ENCODE assay signal across 10 mouse cellular contexts in genomic region chr7:83675545-83676254, GRCm38 (mm10). TPM values are rescaled to one million over a fixed set of nuclear protein-coding genes. Genes with fewer than 3 reads are reported as not detected.
DNase-seq lines count a peak whose midpoint lies in the region; ATAC-seq lines count a peak whose summit lies in the region.
"Had no signal": no experiment of that assay in that cellular context is flagged by ENCODE, and none has a peak within 500 bp of the region (broad histone marks: within the 10 kb centered on the region; RNA-seq: fewer than 3 reads in every experiment).

No protein-coding gene starts in this region.

- no peak overlapping the region for H3K27ac ChIP-seq in kidney, embryonic 15.5 days
- H3K27ac ChIP-seq: embryonic facial prominence, embryonic 15.5 days; limb, embryonic 15.5 days had no signal

- no peak overlapping the region for H3K4me3 ChIP-seq in kidney, embryonic 15.5 days (replicated peaks)
- H3K4me3 ChIP-seq: embryonic facial prominence, embryonic 15.5 days; limb, embryonic 15.5 days had no signal

- no peak overlapping the region for H3K4me2 ChIP-seq in kidney, embryonic 15.5 days
- H3K4me2 ChIP-seq: embryonic facial prominence, embryonic 15.5 days; limb, embryonic 15.5 days had no signal

- H3K4me1 ChIP-seq in kidney, embryonic 15.5 days: no peaks in the 10 kb centered on the region
- H3K4me1 ChIP-seq: embryonic facial prominence, embryonic 15.5 days; limb, embryonic 15.5 days had no signal

- H3K9me3 ChIP-seq in kidney, embryonic 15.5 days (replicated peaks): no peaks in the 10 kb centered on the region
- H3K9me3 ChIP-seq: embryonic facial prominence, embryonic 15.5 days; limb, embryonic 15.5 days had no signal

- no peak for ATAC-seq in kidney, embryonic 15.5 days (replicated peaks; ENCODE audit: low FRiP score)
- ATAC-seq in inflammation-experienced regulatory T-cells, adult 6 months: peak; percentile 91

- intact Hi-C loops in gastrocnemius, postnatal 14 days (cut with DNase I; ENCODE audit: low total_unique reads): no loop called here

- DNase-seq in kidney, adult 18-20 months: peak; percentile 41
- DNase-seq in CD4-positive, CD25-positive, alpha-beta regulatory T cell, adult 2 months (ENCODE audit: low read depth, low spot score): peak; percentile 75
- peak; percentile 52 for DNase-seq in ZHBTc4 (ENCODE audit: low read depth, low spot score)
- DNase-seq in neural tube, embryonic 10.5 days (ENCODE audit: extremely low spot score, low spot score): peak; percentile 23
- no peak for DNase-seq in testis, postnatal 10 days (ENCODE audit: low spot score)
- DNase-seq in gastrocnemius, postnatal 14 days: no peak

- no peak overlapping the region for H3K9ac ChIP-seq in kidney, embryonic 15.5 days
- H3K9ac ChIP-seq: embryonic facial prominence, embryonic 15.5 days; limb, embryonic 15.5 days had no signal

- 36% methylated on average over 5 of the region's 5 CpGs for WGBS in kidney, embryonic 15.5 days

- H3K36me3 ChIP-seq in kidney, embryonic 15.5 days: no peaks in the 10 kb centered on the region
- H3K36me3 ChIP-seq: embryonic facial prominence, embryonic 15.5 days had no signal

- no peaks in the 10 kb centered on the region for H3K27me3 ChIP-seq in kidney, embryonic 15.5 days
- H3K27me3 ChIP-seq: embryonic facial prominence, embryonic 15.5 days; limb, embryonic 15.5 days had no signal

RNA-seq across cellular contexts. Expression of gene Stard5, which starts 43.9 kb away (rescaled TPM):
- polyA plus RNA-seq in kidney, embryonic 15.5 days (2015; fragmentation: Nextera tagmentation; extraction: Ambion mirVana): 24.3 and 27.0 TPM in 2 replicates
- polyA plus RNA-seq in inflammation-experienced regulatory T-cells, adult 6 months (2017; shearing (Covaris generic)): 10 to 100 TPM; 25.0 to 41.7 (median 39.5) TPM
- total RNA-seq in gastrocnemius, postnatal 14 days (2021): 1 to 10 TPM; 6.9 to 8.0 TPM

Comparison
In these comparisons a context has a peak if more than half of its experiments do, and no peak if none do; other contexts are left out.
1. DNase-seq: peak in kidney, adult 18-20 months (single experiment), CD4-positive, CD25-positive, alpha-beta regulatory T cell, adult 2 months (single experiment), ZHBTc4 (single experiment) and neural tube, embryonic 10.5 days (single experiment); none in testis, postnatal 10 days (single experiment) and gastrocnemius, postnatal 14 days (single experiment).